Mouse (Mus musculus): ENCODE measurements at regions not wholly inside any gene's neighbourhood (a gene's known extent, or its start where the extent isn't known, plus 50 kb on each side); places are given as distances from the start of the nearest gene placed in this dataset.

DNA sequence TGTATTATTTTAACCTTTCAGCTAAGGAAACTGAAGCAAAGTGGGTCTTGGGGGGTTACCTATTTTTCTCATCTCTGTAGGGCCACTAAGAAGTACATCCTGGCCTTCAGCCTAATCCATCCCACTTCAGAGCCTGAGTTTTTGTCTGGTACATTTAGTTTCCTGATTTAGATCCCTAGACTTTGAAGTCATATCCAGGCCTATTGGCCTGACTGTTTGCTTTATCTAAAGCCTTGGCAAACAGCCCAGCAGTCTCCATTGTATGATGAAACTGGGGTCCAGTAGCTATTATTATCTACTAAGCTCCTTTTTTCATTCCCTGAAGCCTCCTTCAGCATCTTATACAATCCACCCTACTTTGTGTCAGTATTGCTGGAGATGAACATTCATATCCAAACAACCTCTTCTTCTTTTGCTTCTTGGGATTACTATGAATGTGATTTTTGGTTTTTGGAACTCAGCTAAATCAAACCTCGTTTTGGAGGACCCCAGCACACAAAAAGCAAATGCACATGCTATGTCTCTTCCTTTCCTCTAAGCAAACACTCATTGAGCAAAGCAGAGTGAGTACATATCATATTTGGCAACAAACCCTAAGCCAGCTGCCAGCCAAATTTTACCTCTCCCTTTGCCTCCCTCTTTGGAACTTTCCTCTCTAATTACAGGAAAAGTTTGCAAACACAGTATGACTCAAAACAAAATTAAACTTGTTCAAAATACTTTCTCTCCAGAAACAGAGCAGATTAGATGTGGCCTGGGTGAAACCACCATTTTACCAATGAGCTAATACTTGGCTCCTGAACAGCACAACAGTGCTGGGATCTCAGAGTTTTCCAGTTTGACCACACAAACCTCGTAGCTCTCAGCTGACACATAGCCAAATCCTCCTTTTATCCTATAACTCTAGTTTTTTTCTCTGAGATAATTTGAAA is 342.8 kb upstream of the Etaa1 start:
- no peaks in the 10 kb centered on the region for H3K36me3 ChIP-seq (ENCODE audit: control insufficient read depth, insufficient read depth, low read length)
- H3K4me1 ChIP-seq (ENCODE audit: control insufficient read depth, insufficient read depth, insufficient read length, low read length): no peaks in the 10 kb centered on the region
- TF ChIP-seq POLR2A (IDR thresholded peaks at IDR 0.05; ENCODE audit: low read depth, low read length) (no peak), CTCF (IDR thresholded peaks at IDR 0.05; ENCODE audit: extremely low read depth, insufficient read length, insufficient replicate concordance, low read depth, low read length) (no peak)
- 24% methylated on average over 2 of the region's 2 CpGs for WGBS
- H3K27ac ChIP-seq (ENCODE audit: insufficient read depth, low read depth, low read length): no peak overlapping the region
- H3K27me3 ChIP-seq (ENCODE audit: control insufficient read depth, insufficient read depth, low read length): no peaks in the 10 kb centered on the region
- no peak overlapping the region for H3K4me3 ChIP-seq (ENCODE audit: low read depth, low read length)

DNA sequence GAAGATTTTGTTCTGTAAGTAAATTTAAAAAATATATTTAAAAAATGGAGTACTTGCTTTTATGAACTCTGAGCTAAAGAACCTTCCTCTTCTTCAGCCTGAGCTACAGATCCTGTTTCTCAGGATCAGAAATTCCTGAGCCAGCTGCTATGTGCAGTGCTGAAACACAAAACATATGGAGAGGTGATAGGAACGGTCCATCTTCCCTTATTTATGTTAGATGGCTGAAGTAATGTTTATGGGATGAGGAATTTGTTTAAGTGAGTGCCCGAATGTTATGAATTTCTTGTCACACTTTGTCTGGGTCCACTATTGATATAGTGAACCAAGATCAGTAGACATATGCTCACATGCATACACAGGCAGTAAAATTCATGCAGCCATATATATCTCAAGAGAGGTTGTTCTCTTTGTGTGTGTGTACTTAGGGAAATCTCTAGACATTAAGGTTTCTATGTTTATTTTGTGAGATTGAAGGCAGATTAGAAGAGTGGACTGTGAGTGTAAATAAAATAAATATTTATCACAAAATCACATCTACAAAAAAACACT is 325.0 kb upstream of the Etaa1 start:
- no peaks in the 10 kb centered on the region for H3K27me3 ChIP-seq (ENCODE audit: control insufficient read depth, insufficient read depth, low read length)
- 68% methylated on average over 2 of the region's 2 CpGs for WGBS

DNA sequence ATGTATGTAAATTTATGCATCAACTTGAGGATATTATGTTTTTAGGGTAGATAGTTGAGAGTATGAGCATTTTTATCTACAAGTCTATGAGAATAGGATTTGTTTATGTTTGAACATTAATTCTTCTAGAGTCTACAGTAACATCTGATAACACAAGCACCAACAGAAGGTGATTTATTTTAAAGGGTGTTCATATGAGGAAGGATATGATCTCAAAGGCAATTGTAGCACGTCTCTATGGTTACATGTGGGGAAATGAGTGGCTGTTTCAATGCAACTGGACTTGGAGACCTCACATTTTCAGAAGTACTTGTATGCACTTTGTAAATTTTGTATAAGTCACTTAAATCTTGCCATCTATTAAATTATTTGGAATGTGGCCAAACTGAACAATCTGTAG is 318.7 kb upstream of the Etaa1 start:
- TF ChIP-seq POLR2A (IDR thresholded peaks at IDR 0.05; ENCODE audit: low read depth, low read length): no peak
- TF ChIP-seq CTCF (IDR thresholded peaks at IDR 0.05; ENCODE audit: extremely low read depth, insufficient read length, insufficient replicate concordance, low read depth, low read length): no peak
- WGBS: 52% methylated on average over 1 of the region's 1 CpGs
- H3K4me3 ChIP-seq (ENCODE audit: low read depth, low read length): no peak overlapping the region
- H3K27me3 ChIP-seq (ENCODE audit: control insufficient read depth, insufficient read depth, low read length): no peaks in the 10 kb centered on the region
- H3K4me1 ChIP-seq (ENCODE audit: control insufficient read depth, insufficient read depth, insufficient read length, low read length): no peaks in the 10 kb centered on the region
- H3K27ac ChIP-seq (ENCODE audit: insufficient read depth, low read depth, low read length): no peak overlapping the region
- H3K36me3 ChIP-seq (ENCODE audit: control insufficient read depth, insufficient read depth, low read length): no peaks in the 10 kb centered on the region

More for the DNA sequence above, 325.0 kb upstream of the Etaa1 start:
- H3K27ac ChIP-seq (ENCODE audit: insufficient read depth, low read depth, low read length): no peak overlapping the region
- no peaks in the 10 kb centered on the region for H3K4me1 ChIP-seq (ENCODE audit: control insufficient read depth, insufficient read depth, insufficient read length, low read length)
- TF ChIP-seq POLR2A (IDR thresholded peaks at IDR 0.05; ENCODE audit: low read depth, low read length) (no peak), CTCF (IDR thresholded peaks at IDR 0.05; ENCODE audit: extremely low read depth, insufficient read length, insufficient replicate concordance, low read depth, low read length) (no peak)
- H3K4me3 ChIP-seq (ENCODE audit: low read depth, low read length): no peak overlapping the region
- no peaks in the 10 kb centered on the region for H3K36me3 ChIP-seq (ENCODE audit: control insufficient read depth, insufficient read depth, low read length)

DNA sequence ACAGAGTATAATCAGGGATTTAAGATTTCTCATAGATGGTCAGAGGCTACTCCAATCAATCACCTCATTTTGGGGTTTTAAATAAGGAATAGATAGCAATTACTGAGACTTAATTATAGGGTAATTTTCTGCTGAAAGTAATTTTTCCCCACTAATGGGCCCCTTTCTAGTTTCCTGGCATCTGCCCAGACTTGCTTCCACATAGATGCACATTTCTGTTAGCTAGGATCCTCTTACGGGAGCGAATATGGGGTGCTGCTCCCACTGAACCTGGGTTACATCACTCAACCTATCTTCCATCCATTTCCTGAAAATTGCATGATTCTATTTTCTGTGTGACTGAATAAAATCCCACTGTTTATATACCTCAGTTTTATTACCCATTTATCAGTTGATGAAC is 312.5 kb upstream of the Etaa1 start:
- Histone ChIP-seq H3K36me3 (ENCODE audit: control insufficient read depth, insufficient read depth, low read length) (no peaks in the 10 kb centered on the region), H3K4me1 (ENCODE audit: control insufficient read depth, insufficient read depth, insufficient read length, low read length) (no peaks in the 10 kb centered on the region), H3K4me3 (ENCODE audit: low read depth, low read length) (no peak overlapping the region), H3K27me3 (ENCODE audit: control insufficient read depth, insufficient read depth, low read length) (no peaks in the 10 kb centered on the region), H3K27ac (ENCODE audit: insufficient read depth, low read depth, low read length) (no peak overlapping the region)
- no peak for TF ChIP-seq CTCF (IDR thresholded peaks at IDR 0.05; ENCODE audit: extremely low read depth, insufficient read length, insufficient replicate concordance, low read depth, low read length)
- TF ChIP-seq POLR2A (IDR thresholded peaks at IDR 0.05; ENCODE audit: low read depth, low read length): no peak
- WGBS: 96% methylated on average over 2 of the region's 2 CpGs

- H3K36me3 ChIP-seq (ENCODE audit: control insufficient read depth, insufficient read depth, low read length): no peaks in the 10 kb centered on the region
- no peak overlapping the region for H3K27ac ChIP-seq (ENCODE audit: insufficient read depth, low read depth, low read length)
- no peaks in the 10 kb centered on the region for H3K4me1 ChIP-seq (ENCODE audit: control insufficient read depth, insufficient read depth, insufficient read length, low read length)
- 75% methylated on average over 1 of the region's 1 CpGs for WGBS
- H3K27me3 ChIP-seq (ENCODE audit: control insufficient read depth, insufficient read depth, low read length): no peaks in the 10 kb centered on the region
- TF ChIP-seq CTCF (IDR thresholded peaks at IDR 0.05; ENCODE audit: extremely low read depth, insufficient read length, insufficient replicate concordance, low read depth, low read length) (no peak), POLR2A (IDR thresholded peaks at IDR 0.05; ENCODE audit: low read depth, low read length) (no peak)
- H3K4me3 ChIP-seq (ENCODE audit: low read depth, low read length): no peak overlapping the region
Measured at GRCm38 (mm10) chr11:18262901-18263300, 309.2 kb upstream of the Etaa1 start.

- TF ChIP-seq CTCF (IDR thresholded peaks at IDR 0.05; ENCODE audit: extremely low read depth, insufficient read length, insufficient replicate concordance, low read depth, low read length) (no peak), POLR2A (IDR thresholded peaks at IDR 0.05; ENCODE audit: low read depth, low read length) (no peak)
Measured at GRCm38 (mm10) chr11:18249236-18249635, 295.6 kb upstream of the Etaa1 start.

GRCm38 (mm10) chr11:18216762-18217161 is 263.1 kb upstream of the Etaa1 start:
- no peaks in the 10 kb centered on the region for H3K36me3 ChIP-seq (ENCODE audit: control insufficient read depth, insufficient read depth, low read length)
- no peak for TF ChIP-seq CTCF (IDR thresholded peaks at IDR 0.05; ENCODE audit: extremely low read depth, insufficient read length, insufficient replicate concordance, low read depth, low read length)
- no peak for TF ChIP-seq POLR2A (IDR thresholded peaks at IDR 0.05; ENCODE audit: low read depth, low read length)
- no peak overlapping the region for H3K27ac ChIP-seq (ENCODE audit: insufficient read depth, low read depth, low read length)
- no peak overlapping the region for H3K4me3 ChIP-seq (ENCODE audit: low read depth, low read length)
- 40% methylated on average over 4 of the region's 4 CpGs for WGBS
- H3K27me3 ChIP-seq (ENCODE audit: control insufficient read depth, insufficient read depth, low read length): no peaks in the 10 kb centered on the region
- no peaks in the 10 kb centered on the region for H3K4me1 ChIP-seq (ENCODE audit: control insufficient read depth, insufficient read depth, insufficient read length, low read length)

More at GRCm38 (mm10) chr11:18249236-18249635, 295.6 kb upstream of the Etaa1 start:
- Histone ChIP-seq H3K36me3 (ENCODE audit: control insufficient read depth, insufficient read depth, low read length) (no peaks in the 10 kb centered on the region), H3K27me3 (ENCODE audit: control insufficient read depth, insufficient read depth, low read length) (no peaks in the 10 kb centered on the region), H3K27ac (ENCODE audit: insufficient read depth, low read depth, low read length) (no peak overlapping the region), H3K4me1 (ENCODE audit: control insufficient read depth, insufficient read depth, insufficient read length, low read length) (no peaks in the 10 kb centered on the region), H3K4me3 (ENCODE audit: low read depth, low read length) (no peak overlapping the region)
- 37% methylated on average over 4 of the region's 4 CpGs for WGBS
